Mouse (Mus musculus) lung, adult 10 weeks (tissue): Measurements from ENCODE around the gene Gars. TPM values are rescaled to one million over a fixed set of nuclear protein-coding genes. Genes with fewer than 3 reads are reported as not detected.

Source experiments
- polyA plus RNA-seq: library from polyadenylated mRNA; stranded (reverse); fragments of 350-450 nt; fragmentation: Illumina TruSeq; extraction: RNeasy Lipid Tissue Mini Kit (QIAGEN cat#74804); gene quantifications from one replicate; pipeline ENCODE4 v1.2.3, GENCODE M21; 2014; ENCODE audit warnings: low read depth, low replicate concordance; ENCODE audit not compliant: insufficient read depth

Gene Gars
- 36.5 TPM for polyA plus RNA-seq

GRCm38 (mm10) chr6:55037799-55038670 lies at the start of gene Gars:
Gars (plus strand) TSS chr6:55038007.

GRCm38 (mm10) chr6:54992734-54993260 lies 45.0 kb upstream of the Gars start, which contains the start of gene Ggct:
Ggct (minus strand) TSS chr6:54992950.

Other genes with a start within 250 kb of the Gars start
- 12.3 TPM for gene Znrf2, start 221.1 kb upstream of the Gars start, polyA plus RNA-seq
- gene Nod1, start 65.4 kb upstream of the Gars start, polyA plus RNA-seq = 16.4 TPM
- gene Ggct, start 45.1 kb upstream of the Gars start, polyA plus RNA-seq = 9.5 TPM
- 0.30 TPM for gene Crhr2, start 95.0 kb downstream of the Gars start, polyA plus RNA-seq
- gene Inmt, start 137.0 kb downstream of the Gars start, polyA plus RNA-seq = 3,946 TPM
- 10.6 TPM for gene Mindy4, start 165.4 kb downstream of the Gars start, polyA plus RNA-seq